Mouse (Mus musculus) megakaryocyte, adult 5-6 weeks (primary cell): ENCODE measurements around the gene 6330409D20Rik. TPM values are rescaled to one million over a fixed set of nuclear protein-coding genes. Genes with fewer than 3 reads are reported as not detected.
A peak's percentile ranks its signal among the peaks of the same experiment; 100 is the strongest.

Source experiments
- ATAC-seq: 2 replicates; pipeline ENCODE4 v1.8.0; 2016; ENCODE audit warnings: mild to moderate bottlenecking, inconsistent platforms; ENCODE audit not compliant: poor library complexity, severe bottlenecking
- total RNA-seq, 2 experiments: library from RNA; stranded (forward) in 1 of 2; stranded (reverse) in 1 of 2; fragments of 153-499, 151-499 nt in 1 of 2; fragments of 221-1000, 200-1000 nt in 1 of 2; gene quantifications; 2 replicates each; pipeline versions ENCODE4 v1.2.3 to v1.2.4; 2015 to 2017

Gene 6330409D20Rik
- total RNA-seq (2015) (not detected in 2 replicates), total RNA-seq (2017) (not detected in 2 replicates)

DNA sequence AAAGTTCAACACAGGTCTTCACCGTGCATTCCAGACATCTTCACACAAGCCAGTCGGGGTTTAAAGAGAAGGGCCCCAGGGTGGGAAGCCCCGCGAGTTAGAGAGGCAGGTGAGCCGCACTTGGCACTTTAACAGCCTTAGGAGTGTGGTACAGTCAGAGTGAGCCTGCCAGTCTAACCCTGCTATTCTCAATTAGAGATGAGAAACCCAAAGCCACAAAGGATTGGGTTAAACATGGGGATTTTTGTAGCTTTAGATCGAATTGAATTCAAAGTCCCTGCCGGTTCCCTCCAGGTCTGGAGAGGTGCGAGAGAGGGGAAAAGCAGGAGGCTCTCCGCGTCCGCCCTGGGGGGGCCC lies at the start of gene 6330409D20Rik:
Gene 6330409D20Rik (minus strand): TSS at position 101 of the 357 bp plus-strand sequence.
- ATAC-seq = no peak

DNA sequence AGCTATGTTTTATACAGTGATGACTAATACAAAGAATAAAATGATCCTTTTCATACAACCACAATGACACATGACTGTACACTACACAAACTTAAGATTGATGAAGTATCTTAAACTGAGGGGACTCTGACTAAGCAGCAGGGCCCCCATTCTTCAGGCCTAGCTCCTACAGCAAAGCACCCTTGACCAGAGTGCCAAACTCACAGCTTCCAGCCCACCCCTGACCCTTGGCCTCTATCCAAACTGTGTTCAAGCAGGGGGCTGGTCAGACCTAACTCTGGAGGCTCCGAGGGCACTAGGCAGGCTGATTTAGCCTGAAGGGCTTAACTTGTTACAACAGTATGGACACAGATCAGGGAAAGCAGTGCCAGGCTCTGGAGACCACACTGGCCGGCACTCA lies 47.8 kb upstream of the 6330409D20Rik start:
- no peak for ATAC-seq

DNA sequence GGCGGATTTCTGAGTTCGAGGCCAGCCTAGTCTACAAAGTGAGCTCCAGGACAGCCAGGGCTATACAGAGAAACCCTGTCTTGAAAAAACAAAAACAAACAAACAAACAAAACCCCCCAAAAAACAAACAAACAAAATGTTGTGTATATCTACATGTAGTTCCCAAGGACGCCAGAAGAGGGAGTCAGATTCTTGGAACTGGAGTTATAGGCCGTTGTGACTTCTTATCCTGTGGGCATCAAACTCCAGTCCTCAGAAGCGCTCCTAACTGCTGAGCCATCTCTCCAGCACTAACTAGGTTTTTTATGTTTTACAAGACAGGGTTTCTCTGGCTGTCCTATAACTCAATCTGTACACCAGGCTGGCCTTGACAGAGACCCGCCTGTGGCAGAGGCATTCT lies 46.4 kb upstream of the 6330409D20Rik start:
- ATAC-seq = no peak; the same call in 1 of the 2 replicates

DNA sequence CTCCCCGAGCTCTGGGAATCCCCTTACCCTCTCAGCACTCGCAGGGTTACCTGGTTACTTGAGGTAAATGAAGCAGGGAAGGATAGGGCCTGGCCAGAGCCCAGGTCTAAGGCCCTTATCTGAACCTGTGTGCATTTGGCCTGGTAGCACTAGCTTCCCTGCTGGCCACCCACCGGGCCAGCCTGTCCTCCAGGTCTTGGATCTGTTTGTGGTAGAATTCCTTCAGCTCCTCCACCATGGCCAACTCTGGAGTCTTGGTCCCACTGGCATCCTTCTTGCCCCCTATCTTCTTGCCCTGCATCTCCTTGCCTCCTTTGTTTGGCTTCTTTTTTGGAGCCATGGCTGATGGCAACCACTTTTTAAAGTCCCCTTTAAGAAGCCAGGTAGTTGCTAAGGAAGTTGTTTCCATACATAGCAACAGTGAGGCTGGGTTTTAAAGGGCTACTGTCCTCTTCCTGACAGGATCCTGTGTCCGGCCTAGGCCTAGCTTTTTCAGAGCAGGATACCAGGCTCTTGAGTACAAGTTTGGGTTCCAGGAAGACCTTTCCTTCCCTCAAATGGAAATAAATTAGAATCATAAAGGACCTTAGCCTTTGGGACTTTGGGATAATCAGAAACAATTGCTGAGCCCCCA lies 43.3 kb upstream of the 6330409D20Rik start, which contains the start of gene Cfap157:
Gene Cfap157 (minus strand): TSS at position 381 of the 634 bp plus-strand sequence.
- ATAC-seq = no peak

DNA sequence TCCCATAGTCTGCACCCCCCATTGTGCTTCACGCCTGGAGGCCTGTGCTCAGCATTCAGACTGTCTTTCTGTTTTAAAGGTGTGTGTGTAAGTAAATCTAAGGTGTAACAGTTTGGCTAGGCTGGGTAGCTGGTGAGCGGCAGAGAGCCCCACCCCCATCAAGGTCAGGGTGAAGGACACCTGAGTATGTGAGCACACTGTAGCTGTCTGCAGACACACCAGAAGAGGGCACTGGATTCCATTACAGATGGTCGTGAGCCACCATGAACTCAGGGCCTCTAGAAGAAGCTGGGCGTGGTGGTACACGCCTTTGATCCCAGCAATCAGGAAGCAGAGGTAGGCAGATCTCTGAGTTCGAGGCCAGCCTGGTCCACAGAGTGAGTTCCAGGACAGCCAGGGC lies 40.9 kb upstream of the 6330409D20Rik start:
- ATAC-seq = no peak

DNA sequence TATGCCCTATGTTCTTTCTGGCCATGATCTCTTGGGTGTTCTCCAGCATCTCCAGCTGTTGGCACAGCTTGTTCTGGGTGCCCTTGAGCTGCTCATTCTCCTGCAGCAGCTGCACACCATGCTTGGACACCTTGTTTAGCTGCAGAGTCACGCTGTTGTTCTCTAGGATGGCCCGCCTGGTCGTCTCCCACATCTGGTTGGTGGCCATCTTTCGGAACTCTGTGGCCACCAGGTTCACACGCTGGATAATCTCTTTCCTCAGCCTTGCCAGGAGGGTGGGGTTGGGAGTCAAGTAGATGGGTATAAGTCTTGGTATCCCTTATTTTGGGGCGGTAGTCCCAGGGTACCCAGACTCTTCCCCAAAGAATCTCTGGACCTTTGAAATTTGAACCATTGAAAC lies 38.9 kb upstream of the 6330409D20Rik start:
- no peak for ATAC-seq

DNA sequence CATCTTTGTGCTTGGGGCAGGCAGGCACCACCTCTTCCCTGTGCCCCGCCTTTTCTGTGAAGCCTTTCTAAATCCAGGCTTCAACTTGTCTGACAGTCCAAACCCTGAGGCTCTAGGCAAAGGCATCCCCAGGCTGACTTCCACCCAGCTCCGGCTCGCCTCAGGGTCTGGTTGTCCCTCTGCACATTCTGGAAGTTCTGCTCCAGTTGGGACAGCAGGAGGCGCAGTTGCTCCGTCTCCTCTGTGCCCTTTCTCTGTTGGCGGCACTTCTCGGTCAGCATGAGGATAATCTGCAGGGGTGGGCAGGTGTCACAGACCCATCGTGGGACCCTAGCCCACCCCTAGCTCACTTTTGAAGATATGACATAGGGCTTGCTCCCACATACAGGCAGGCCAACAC lies 38.3 kb upstream of the 6330409D20Rik start:
- ATAC-seq = 0 out of 2 replicates have a peak, but pooled peaks have one; percentile 20

DNA sequence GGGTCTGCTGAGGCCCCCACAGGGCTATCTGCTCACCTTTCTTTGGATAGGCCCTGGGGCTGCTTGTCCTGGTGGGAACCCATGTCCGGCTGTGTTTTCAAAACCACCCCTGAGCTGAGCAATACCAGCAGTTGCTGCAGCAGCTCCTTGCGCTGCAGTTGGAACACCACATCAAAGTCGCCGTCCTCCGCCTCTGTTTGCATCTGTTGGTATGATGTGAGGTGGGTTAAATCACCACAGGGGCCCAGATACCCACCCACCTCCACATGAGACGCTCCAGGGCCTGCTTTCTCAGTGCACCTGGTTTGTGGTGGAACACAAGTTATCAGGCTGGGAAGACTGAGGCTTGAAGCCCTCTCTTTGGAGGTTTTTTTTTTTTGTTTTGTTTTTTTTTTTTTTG lies 37.3 kb upstream of the 6330409D20Rik start:
- ATAC-seq = no peak

- no peak for ATAC-seq
These were observed 35.4 kb upstream of the 6330409D20Rik start for GRCm38 (mm10) chr2:32776192-32776591.

DNA sequence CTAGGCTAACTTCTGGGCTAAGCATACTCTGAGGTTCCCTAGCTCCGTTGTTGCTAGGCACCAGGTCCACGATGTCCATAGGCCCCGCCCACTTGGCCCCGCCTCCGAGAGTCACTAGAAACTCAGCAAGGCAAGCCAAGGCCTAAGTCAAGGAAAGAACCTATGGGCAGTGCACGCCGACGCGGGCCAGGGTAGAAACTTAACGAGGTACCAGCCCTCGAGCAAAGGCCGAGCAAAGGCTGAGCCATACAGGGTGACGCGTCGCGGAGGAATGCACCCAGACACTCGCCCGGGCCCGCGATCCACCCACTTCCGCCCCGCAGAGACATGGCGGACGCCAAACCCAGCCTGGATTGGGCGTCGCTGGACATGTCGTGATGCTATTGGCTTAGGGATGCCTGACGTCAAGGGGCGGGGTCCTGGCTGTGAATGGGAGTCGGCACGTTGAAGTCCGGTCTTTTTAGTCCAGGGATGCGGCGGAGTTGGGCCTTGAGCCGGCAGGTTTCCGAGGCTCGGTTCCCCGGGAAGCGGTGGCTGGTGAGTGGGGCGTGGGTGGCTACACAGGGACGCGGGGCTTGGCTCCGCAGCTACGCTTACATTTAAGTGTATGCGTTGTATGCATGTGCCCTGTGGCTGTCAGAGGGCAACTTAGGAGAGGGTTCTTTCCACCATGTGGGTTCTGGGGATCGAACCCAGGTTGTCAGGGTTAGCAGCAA lies 34.7 kb upstream of the 6330409D20Rik start, which contains the start of the genes Ttc16 and Ptrh1:
Gene Ttc16 (minus strand): TSS at position 275 of the 716 bp plus-strand sequence.
Gene Ptrh1 (plus strand): TSS at position 428 of the 716 bp plus-strand sequence.
- ATAC-seq = peak; percentile 98

- ATAC-seq = no peak
These were observed 31.9 kb upstream of the 6330409D20Rik start for GRCm38 (mm10) chr2:32772626-32773279.

DNA sequence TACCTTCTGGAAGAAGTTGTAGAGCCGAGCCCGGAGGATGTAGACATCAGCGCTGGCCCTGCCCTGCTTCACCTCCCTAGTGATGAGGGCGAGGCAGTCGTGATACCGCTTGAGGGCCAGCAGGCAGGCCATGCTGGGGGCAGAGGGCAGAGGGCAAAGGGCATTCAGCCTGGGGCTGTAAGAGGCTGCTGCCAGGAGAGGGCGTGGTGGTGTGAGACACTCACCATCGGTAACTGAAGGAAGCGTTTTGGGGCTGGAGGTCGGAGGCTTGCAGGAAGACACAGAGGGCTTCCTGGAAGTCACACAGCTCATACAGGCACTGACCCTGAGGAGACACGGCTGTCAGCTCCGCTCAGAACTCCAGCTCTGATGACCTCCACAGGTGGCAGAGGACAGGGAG lies 31.1 kb upstream of the 6330409D20Rik start:
- no peak for ATAC-seq

GRCm38 (mm10) chr2:32769327-32770085 lies 28.7 kb upstream of the 6330409D20Rik start:
- no peak for ATAC-seq

DNA sequence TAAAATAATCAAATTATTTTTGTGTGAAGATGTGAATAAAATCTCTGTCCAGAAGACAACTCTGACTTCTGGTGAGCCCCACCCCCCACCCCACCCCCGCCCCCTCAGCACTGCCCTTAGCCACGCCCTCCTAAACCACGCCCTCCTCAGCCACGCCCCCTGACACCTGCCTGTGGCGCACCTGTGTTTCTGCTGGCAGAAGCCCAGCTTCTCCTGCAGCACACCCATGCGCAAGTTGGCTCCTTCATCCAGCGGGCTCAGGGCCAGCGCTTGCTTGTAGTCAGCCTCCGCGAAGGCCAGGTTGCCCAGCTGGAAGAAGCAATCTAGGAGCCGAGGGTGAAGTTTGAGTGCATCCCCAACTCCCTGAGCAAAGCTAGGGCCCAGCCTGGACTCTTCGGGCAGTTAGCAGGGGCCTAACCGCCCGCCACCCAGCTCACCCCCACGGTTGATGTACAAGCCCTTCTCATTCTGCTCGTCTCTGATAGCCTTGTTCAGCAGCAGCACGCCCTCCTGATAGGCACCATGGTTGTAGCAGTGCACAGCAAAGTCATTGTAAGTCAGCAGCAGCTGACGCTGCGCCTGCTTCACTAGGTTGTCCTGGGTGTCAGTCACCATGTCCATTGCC lies 28.0 kb upstream of the 6330409D20Rik start:
- no peak for ATAC-seq

DNA sequence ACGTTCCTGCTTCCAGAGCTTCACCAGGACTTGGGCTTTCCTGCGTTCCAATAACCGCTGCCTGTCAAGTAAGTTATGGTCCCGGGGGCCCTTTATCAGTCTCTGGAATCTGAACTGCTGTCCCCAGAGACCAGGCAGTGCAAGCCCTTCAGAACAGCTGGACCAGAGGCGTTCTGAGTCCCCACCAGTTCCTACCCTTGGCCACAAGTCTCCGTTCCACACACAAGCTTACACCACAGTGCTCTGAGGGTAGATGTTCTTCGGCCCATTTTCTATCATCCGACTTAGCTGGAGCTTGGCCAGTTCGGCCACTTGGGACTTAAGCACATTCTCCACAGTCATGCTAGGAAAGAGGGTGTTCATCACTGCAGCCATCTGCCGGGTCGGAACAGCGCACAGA lies 26.4 kb upstream of the 6330409D20Rik start:
- ATAC-seq = no peak

GRCm38 (mm10) chr2:32763353-32763752 lies 22.5 kb upstream of the 6330409D20Rik start:
- ATAC-seq = no peak

DNA sequence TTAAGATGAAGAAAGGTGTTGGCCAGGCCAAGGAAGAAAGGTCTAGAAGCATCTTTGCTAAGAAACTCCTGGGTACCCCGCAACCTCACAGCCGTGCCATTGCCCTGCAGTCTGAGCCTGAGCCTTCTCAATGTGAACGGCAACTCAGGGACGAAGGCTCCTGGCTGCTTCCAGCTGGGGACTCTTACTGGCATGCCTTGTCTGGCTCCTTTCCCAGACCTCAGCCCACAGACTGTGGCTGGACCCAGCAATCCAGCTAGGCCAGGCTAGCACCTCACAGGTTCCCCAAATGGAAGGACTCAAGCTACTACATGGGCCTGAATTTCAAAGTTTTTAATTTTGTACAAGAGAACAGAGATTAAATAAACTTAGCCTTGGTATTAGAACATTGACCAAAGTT lies 21.0 kb upstream of the 6330409D20Rik start:
- no peak for ATAC-seq

DNA sequence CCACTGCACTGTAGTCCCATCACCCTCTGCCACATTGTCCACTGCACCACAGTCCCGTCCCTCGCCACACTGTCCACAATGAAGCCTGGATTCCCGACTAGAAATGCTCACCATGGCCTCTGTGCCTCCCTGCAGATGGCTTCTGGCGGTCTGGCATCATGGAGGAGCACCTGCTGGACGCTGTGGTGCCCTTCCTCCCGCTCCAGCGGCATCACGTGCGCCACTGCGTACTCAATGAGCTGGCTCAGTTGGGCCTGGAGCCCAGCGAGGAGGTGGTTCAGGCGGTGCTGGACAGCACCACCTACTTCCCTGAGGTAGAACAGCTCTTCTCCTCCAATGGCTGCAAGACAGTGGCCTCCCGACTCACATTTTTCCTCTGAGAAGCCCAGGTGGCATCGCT lies 20.5 kb upstream of the 6330409D20Rik start:
- ATAC-seq = no peak

DNA sequence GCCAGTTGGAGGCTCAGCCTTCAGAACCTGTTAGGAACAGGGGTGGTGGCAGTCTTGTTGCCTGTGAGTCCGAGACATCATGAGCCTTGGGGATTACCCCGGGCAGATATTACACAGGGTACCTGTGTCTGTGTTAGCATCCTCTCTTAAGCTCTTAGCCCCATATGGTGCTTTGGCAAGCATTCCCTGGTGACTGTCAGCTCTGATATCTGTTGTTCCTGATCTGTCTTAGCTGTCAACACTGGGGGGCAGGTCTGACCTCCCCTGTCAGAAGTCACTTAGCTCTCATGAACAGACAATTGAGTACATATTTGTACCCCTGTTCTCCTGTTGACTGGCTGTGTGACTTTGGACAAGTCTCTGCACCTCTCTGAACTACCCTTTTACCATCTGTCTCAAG lies 18.2 kb upstream of the 6330409D20Rik start:
- ATAC-seq = no peak

DNA sequence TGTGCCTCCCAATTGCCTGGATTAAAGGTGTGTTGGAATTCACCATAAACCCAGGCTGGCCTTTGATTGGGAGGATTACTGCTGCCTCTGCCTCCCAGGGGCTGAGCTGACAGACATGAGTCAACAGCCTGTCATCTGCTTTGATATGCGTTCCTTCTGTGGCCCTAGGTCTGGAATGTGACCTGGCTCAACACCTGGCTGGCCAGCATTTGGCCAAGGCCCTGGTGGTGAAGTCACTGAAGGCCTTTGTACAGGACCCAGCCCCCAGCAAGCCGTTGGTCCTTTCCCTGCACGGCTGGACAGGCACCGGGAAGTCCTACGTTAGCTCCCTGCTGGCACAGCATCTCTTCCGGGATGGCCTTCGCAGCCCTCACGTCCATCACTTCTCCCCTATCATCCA lies 17.7 kb upstream of the 6330409D20Rik start:
- no peak for ATAC-seq
